Mouse (Mus musculus): Measurements from ENCODE around the gene Mfap4. TPM values are rescaled to one million over a fixed set of nuclear protein-coding genes. Genes with fewer than 3 reads are reported as not detected.

Gene Mfap4
- total and polyA plus RNA-seq, 2 experiments = 0.28 to 4.2 TPM

GRCm38 (mm10) chr11:61477566-61478508 lies 7.4 kb upstream of the Mfap4 start:
- TF ChIP-seq POLR2A (IDR thresholded peaks at IDR 0.05; ENCODE audit: extremely low read depth, insufficient read depth, low read length) = no peak
- TF ChIP-seq CTCF (IDR thresholded peaks at IDR 0.05; ENCODE audit: low read depth, low read length) = no peak
- DNase-seq (ENCODE audit: extremely low read depth, low read depth, low spot score) = no peak
- no peaks in the 10 kb centered on the region for H3K27me3 ChIP-seq (ENCODE audit: control insufficient read depth, insufficient read depth, low read length)
- no peak overlapping the region for H3K9ac ChIP-seq (ENCODE audit: low read depth, low read length)
- no peaks in the 10 kb centered on the region for H3K4me1 ChIP-seq (ENCODE audit: control insufficient read depth, insufficient read depth, low read length)
- no peaks in the 10 kb centered on the region for H3K79me2 ChIP-seq (ENCODE audit: control insufficient read depth, insufficient read depth, low read length)
- 83% methylated on average over 17 of the region's 17 CpGs for WGBS
- H3K36me3 ChIP-seq (ENCODE audit: control insufficient read depth, insufficient read depth, low read length) = no peaks in the 10 kb centered on the region
- no peak overlapping the region for H3K27ac ChIP-seq (replicated peaks; ENCODE audit: insufficient read depth, low read depth, low read length)
- no peak overlapping the region for H3K4me3 ChIP-seq (ENCODE audit: insufficient read depth, low read depth, low read length)

GRCm38 (mm10) chr11:61478788-61479187 lies 6.4 kb upstream of the Mfap4 start:
- Histone ChIP-seq H3K79me2 (ENCODE audit: control insufficient read depth, insufficient read depth, low read length) (no peaks in the 10 kb centered on the region), H3K27me3 (ENCODE audit: control insufficient read depth, insufficient read depth, low read length) (no peaks in the 10 kb centered on the region), H3K9ac (ENCODE audit: low read depth, low read length) (no peak overlapping the region), H3K36me3 (ENCODE audit: control insufficient read depth, insufficient read depth, low read length) (no peaks in the 10 kb centered on the region), H3K4me1 (ENCODE audit: control insufficient read depth, insufficient read depth, low read length) (no peaks in the 10 kb centered on the region), H3K27ac (replicated peaks; ENCODE audit: insufficient read depth, low read depth, low read length) (no peak overlapping the region), H3K4me3 (ENCODE audit: insufficient read depth, low read depth, low read length) (no peak overlapping the region)
- DNase-seq (ENCODE audit: extremely low read depth, low read depth, low spot score) = no peak
- TF ChIP-seq CTCF (IDR thresholded peaks at IDR 0.05; ENCODE audit: low read depth, low read length) = no peak
- TF ChIP-seq POLR2A (IDR thresholded peaks at IDR 0.05; ENCODE audit: extremely low read depth, insufficient read depth, low read length) = no peak
- 91% methylated on average over 4 of the region's 4 CpGs for WGBS

DNA sequence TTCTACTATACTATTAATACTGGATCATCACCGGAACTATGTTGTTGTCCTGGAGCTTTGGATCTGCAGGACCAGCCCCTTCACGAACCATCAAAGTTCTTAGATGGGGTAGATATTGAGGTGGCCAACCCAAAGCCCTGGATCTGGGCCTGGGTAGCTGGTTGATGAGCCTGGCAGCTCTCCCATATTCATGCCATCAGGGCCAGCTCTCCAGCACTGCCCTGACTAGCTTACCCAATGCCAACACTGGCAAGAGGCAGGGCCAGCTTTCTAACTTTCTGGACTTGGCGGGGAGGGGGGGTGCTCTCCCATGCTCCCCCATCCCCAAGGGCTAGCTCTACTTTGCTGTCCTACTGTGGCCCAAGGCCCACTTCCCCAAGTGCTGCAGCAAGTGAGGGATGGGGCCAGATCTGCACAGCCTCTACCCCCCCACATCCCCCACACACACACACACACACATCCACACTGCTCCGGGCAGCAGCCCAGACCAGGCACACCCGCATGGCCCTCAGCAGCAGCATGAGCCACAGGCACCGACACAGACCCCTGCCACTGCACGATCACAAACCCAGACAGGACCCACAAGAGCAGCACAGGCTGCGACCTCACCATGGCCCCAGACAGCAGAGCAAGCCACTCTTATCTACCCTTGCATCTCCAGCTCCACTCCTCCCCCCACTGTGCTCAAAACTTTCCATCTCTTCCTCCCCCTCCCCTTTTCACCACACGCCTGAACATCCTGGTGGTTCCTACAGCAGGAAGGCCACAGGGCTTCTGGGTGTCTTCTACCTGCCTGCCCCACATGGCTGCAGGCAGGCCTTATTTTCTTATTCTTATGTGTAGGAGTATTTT lies 3.8 kb upstream of the Mfap4 start:
- 76% methylated on average over 9 of the region's 9 CpGs for WGBS
- TF ChIP-seq POLR2A (IDR thresholded peaks at IDR 0.05; ENCODE audit: extremely low read depth, insufficient read depth, low read length) (no peak), CTCF (IDR thresholded peaks at IDR 0.05; ENCODE audit: low read depth, low read length) (no peak)
- Histone ChIP-seq H3K27ac (replicated peaks; ENCODE audit: insufficient read depth, low read depth, low read length) (no peak overlapping the region), H3K36me3 (ENCODE audit: control insufficient read depth, insufficient read depth, low read length) (no peaks in the 10 kb centered on the region), H3K4me3 (ENCODE audit: insufficient read depth, low read depth, low read length) (no peak overlapping the region), H3K79me2 (ENCODE audit: control insufficient read depth, insufficient read depth, low read length) (no peaks in the 10 kb centered on the region), H3K27me3 (ENCODE audit: control insufficient read depth, insufficient read depth, low read length) (no peaks in the 10 kb centered on the region), H3K4me1 (ENCODE audit: control insufficient read depth, insufficient read depth, low read length) (no peaks in the 10 kb centered on the region), H3K9ac (ENCODE audit: low read depth, low read length) (no peak overlapping the region)
- DNase-seq (ENCODE audit: extremely low read depth, low read depth, low spot score) = no peak

DNA sequence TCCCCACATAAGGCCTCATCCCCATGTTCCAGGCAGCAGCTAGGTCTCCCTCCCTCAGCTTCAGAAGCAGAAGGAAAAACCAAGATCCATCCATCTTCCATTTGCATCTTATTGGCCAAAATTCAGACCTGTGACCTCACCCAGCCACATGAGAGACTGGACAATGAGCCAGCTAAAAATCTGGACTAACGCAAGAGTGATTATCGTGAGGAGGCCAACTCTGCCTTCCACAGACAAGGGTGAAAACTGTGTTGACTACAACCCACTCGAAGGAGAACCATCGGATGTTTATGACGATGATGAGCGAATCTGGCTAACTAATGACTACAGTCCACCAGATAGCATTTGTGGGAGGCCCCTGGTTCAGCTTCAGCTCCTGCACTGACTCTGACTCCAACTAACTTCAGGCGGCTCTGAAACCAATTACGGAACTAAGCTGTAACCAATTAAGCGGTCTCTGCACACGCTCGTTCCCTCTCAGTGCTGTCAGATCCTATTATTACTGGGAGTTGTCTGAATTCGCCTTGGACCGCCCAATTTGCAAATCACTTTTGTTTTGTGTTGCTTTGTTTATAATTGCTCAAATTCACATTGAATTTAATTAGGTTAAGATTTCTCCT lies 1.9 kb upstream of the Mfap4 start:
- H3K27ac ChIP-seq (replicated peaks; ENCODE audit: insufficient read depth, low read depth, low read length) = no peak overlapping the region
- no peak for DNase-seq (ENCODE audit: extremely low read depth, low read depth, low spot score)
- H3K9ac ChIP-seq (ENCODE audit: low read depth, low read length) = no peak overlapping the region
- WGBS = 95% methylated on average over 13 of the region's 13 CpGs
- no peaks in the 10 kb centered on the region for H3K4me1 ChIP-seq (ENCODE audit: control insufficient read depth, insufficient read depth, low read length)
- no peaks in the 10 kb centered on the region for H3K27me3 ChIP-seq (ENCODE audit: control insufficient read depth, insufficient read depth, low read length)
- no peak for TF ChIP-seq CTCF (IDR thresholded peaks at IDR 0.05; ENCODE audit: low read depth, low read length)
- no peak for TF ChIP-seq POLR2A (IDR thresholded peaks at IDR 0.05; ENCODE audit: extremely low read depth, insufficient read depth, low read length)
- H3K36me3 ChIP-seq (ENCODE audit: control insufficient read depth, insufficient read depth, low read length) = no peaks in the 10 kb centered on the region
- H3K4me3 ChIP-seq (ENCODE audit: insufficient read depth, low read depth, low read length) = no peak overlapping the region
- no peaks in the 10 kb centered on the region for H3K79me2 ChIP-seq (ENCODE audit: control insufficient read depth, insufficient read depth, low read length)

DNA sequence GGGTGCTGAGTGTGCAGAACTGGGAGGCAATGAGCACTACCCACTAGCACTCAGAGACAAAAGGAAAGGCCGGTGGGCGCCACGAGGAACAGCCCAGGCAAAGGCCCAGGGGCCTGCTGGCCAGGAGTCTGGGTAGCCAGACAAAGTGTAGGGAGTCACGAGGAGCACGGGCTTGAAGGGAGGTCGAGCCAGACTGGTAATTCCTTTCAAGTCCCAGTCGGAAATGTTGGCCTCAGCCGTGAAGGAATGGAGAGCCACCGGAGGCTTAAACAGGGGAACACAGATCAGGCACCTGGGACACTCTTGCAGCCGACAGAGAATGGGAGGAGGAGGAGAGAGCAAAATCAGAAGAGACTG lies 997 bp upstream of the Mfap4 start:
- H3K27ac ChIP-seq (replicated peaks; ENCODE audit: insufficient read depth, low read depth, low read length) = no peak overlapping the region
- no peaks in the 10 kb centered on the region for H3K27me3 ChIP-seq (ENCODE audit: control insufficient read depth, insufficient read depth, low read length)
- DNase-seq (ENCODE audit: extremely low read depth, low read depth, low spot score) = no peak
- 60% methylated on average over 10 of the region's 10 CpGs for WGBS
- H3K4me3 ChIP-seq (ENCODE audit: insufficient read depth, low read depth, low read length) = no peak overlapping the region
- no peak overlapping the region for H3K9ac ChIP-seq (ENCODE audit: low read depth, low read length)
- H3K36me3 ChIP-seq (ENCODE audit: control insufficient read depth, insufficient read depth, low read length) = no peaks in the 10 kb centered on the region
- TF ChIP-seq CTCF (IDR thresholded peaks at IDR 0.05; ENCODE audit: low read depth, low read length) = no peak
- H3K79me2 ChIP-seq (ENCODE audit: control insufficient read depth, insufficient read depth, low read length) = no peaks in the 10 kb centered on the region
- no peaks in the 10 kb centered on the region for H3K4me1 ChIP-seq (ENCODE audit: control insufficient read depth, insufficient read depth, low read length)

Data from liver, adult 2 months (tissue).